Mouse (Mus musculus): ENCODE data around the gene Pxk. TPM values are rescaled to one million over a fixed set of nuclear protein-coding genes. Genes with fewer than 3 reads are reported as not detected.

Pxk gene
- total and polyA plus RNA-seq, 2 experiments from 2014 or later, result 55.5 to 58.3 TPM

GRCm38 (mm10) chr14:8200769-8201168 is 102.8 kb downstream of the Pxk start:
- TF ChIP-seq CTCF (IDR thresholded peaks at IDR 0.05), result no peak

GRCm38 (mm10) chr14:8201715-8202114 is 103.7 kb downstream of the Pxk start:
- ATAC-seq (ENCODE audit: low FRiP score) (no peak), DNase-seq (ENCODE audit: low spot score) (no peak)
- H3K4me1 ChIP-seq (ENCODE audit: insufficient read depth, low read length), result no peaks in the 10 kb centered on the region
- H3K27me3 ChIP-seq (ENCODE audit: insufficient read depth, low read length), result no peaks in the 10 kb centered on the region
- no peak overlapping the region for H3K9ac ChIP-seq (replicated peaks; ENCODE audit: low read length, poor library complexity, severe bottlenecking)
- H3K4me2 ChIP-seq (ENCODE audit: low read depth, low read length, poor library complexity, severe bottlenecking), result no peak overlapping the region
- H3K36me3 ChIP-seq (ENCODE audit: insufficient read depth, low read length), result no peaks in the 10 kb centered on the region
- TF ChIP-seq CTCF (IDR thresholded peaks at IDR 0.05), result no peak
- no peaks in the 10 kb centered on the region for H3K9me3 ChIP-seq (ENCODE audit: low read length)
- WGBS, result 85% methylated on average over 3 of the region's 3 CpGs
- no peak overlapping the region for H3K27ac ChIP-seq (ENCODE audit: low read depth, low read length)
- H3K4me3 ChIP-seq (ENCODE audit: low read depth, low read length), result no peak overlapping the region

More at GRCm38 (mm10) chr14:8200769-8201168, 102.8 kb downstream of the Pxk start:
- Histone ChIP-seq H3K36me3 (ENCODE audit: insufficient read depth, low read length) (no peaks in the 10 kb centered on the region), H3K27ac (ENCODE audit: low read depth, low read length) (no peak overlapping the region), H3K27me3 (ENCODE audit: insufficient read depth, low read length) (no peaks in the 10 kb centered on the region), H3K4me3 (ENCODE audit: low read depth, low read length) (no peak overlapping the region), H3K4me1 (ENCODE audit: insufficient read depth, low read length) (no peaks in the 10 kb centered on the region), H3K4me2 (ENCODE audit: low read depth, low read length, poor library complexity, severe bottlenecking) (no peak overlapping the region), H3K9me3 (ENCODE audit: low read length) (no peaks in the 10 kb centered on the region), H3K9ac (replicated peaks; ENCODE audit: low read length, poor library complexity, severe bottlenecking) (no peak overlapping the region)
- DNase-seq (ENCODE audit: low spot score), result no peak
- no peak for ATAC-seq (ENCODE audit: low FRiP score)
- WGBS, result 71% methylated on average over 5 of the region's 5 CpGs

GRCm38 (mm10) chr14:8206179-8206910 is 108.3 kb downstream of the Pxk start:
- DNase-seq (ENCODE audit: low spot score) (no peak), ATAC-seq (ENCODE audit: low FRiP score) (no peak)
- no peaks in the 10 kb centered on the region for H3K9me3 ChIP-seq (ENCODE audit: low read length)
- no peaks in the 10 kb centered on the region for H3K36me3 ChIP-seq (ENCODE audit: insufficient read depth, low read length)
- no peaks in the 10 kb centered on the region for H3K4me1 ChIP-seq (ENCODE audit: insufficient read depth, low read length)
- no peak overlapping the region for H3K27ac ChIP-seq (ENCODE audit: low read depth, low read length)
- H3K4me3 ChIP-seq (ENCODE audit: low read depth, low read length), result no peak overlapping the region
- TF ChIP-seq CTCF (IDR thresholded peaks at IDR 0.05), result no peak
- H3K9ac ChIP-seq (replicated peaks; ENCODE audit: low read length, poor library complexity, severe bottlenecking), result no peak overlapping the region
- no peak overlapping the region for H3K4me2 ChIP-seq (ENCODE audit: low read depth, low read length, poor library complexity, severe bottlenecking)
- 56% methylated on average over 9 of the region's 9 CpGs for WGBS
- H3K27me3 ChIP-seq (ENCODE audit: insufficient read depth, low read length), result no peaks in the 10 kb centered on the region

GRCm38 (mm10) chr14:8207105-8207504 is 109.1 kb downstream of the Pxk start:
- DNase-seq (ENCODE audit: low spot score) (peak; percentile 53), ATAC-seq (ENCODE audit: low FRiP score) (no peak)
- H3K36me3 ChIP-seq (ENCODE audit: insufficient read depth, low read length), result no peaks in the 10 kb centered on the region

GRCm38 (mm10) chr14:8207543-8207942 is 109.5 kb downstream of the Pxk start:
- no peaks in the 10 kb centered on the region for H3K36me3 ChIP-seq (ENCODE audit: insufficient read depth, low read length)
- TF ChIP-seq CTCF (IDR thresholded peaks at IDR 0.05), result no peak
- no peaks in the 10 kb centered on the region for H3K4me1 ChIP-seq (ENCODE audit: insufficient read depth, low read length)
- H3K27ac ChIP-seq (ENCODE audit: low read depth, low read length), result no peak overlapping the region
- WGBS, result 45% methylated on average over 5 of the region's 5 CpGs
- no peak overlapping the region for H3K4me2 ChIP-seq (ENCODE audit: low read depth, low read length, poor library complexity, severe bottlenecking)
- no peak for DNase-seq (ENCODE audit: low spot score)
- H3K9ac ChIP-seq (replicated peaks; ENCODE audit: low read length, poor library complexity, severe bottlenecking), result no peak overlapping the region
- no peaks in the 10 kb centered on the region for H3K27me3 ChIP-seq (ENCODE audit: insufficient read depth, low read length)
- H3K4me3 ChIP-seq (ENCODE audit: low read depth, low read length), result no peak overlapping the region
- no peaks in the 10 kb centered on the region for H3K9me3 ChIP-seq (ENCODE audit: low read length)
- no peak for ATAC-seq (ENCODE audit: low FRiP score)

More at GRCm38 (mm10) chr14:8207105-8207504, 109.1 kb downstream of the Pxk start:
- 10% methylated on average over 5 of the region's 5 CpGs for WGBS
- H3K4me1 ChIP-seq (ENCODE audit: insufficient read depth, low read length), result no peaks in the 10 kb centered on the region
- H3K4me2 ChIP-seq (ENCODE audit: low read depth, low read length, poor library complexity, severe bottlenecking), result no peak overlapping the region
- no peak overlapping the region for H3K4me3 ChIP-seq (ENCODE audit: low read depth, low read length)
- no peaks in the 10 kb centered on the region for H3K27me3 ChIP-seq (ENCODE audit: insufficient read depth, low read length)
- no peaks in the 10 kb centered on the region for H3K9me3 ChIP-seq (ENCODE audit: low read length)
- no peak overlapping the region for H3K9ac ChIP-seq (replicated peaks; ENCODE audit: low read length, poor library complexity, severe bottlenecking)
- no peak for TF ChIP-seq CTCF (IDR thresholded peaks at IDR 0.05)
- H3K27ac ChIP-seq (ENCODE audit: low read depth, low read length), result no peak overlapping the region

GRCm38 (mm10) chr14:8208876-8209275 is 110.9 kb downstream of the Pxk start:
- ATAC-seq (ENCODE audit: low FRiP score) (no peak; the same call in 1 of the 2 replicates), DNase-seq (ENCODE audit: low spot score) (peak; percentile 70)
- 66% methylated on average over 3 of the region's 3 CpGs for WGBS
- Histone ChIP-seq H3K4me1 (ENCODE audit: insufficient read depth, low read length) (no peaks in the 10 kb centered on the region), H3K4me2 (ENCODE audit: low read depth, low read length, poor library complexity, severe bottlenecking) (no peak overlapping the region), H3K27ac (ENCODE audit: low read depth, low read length) (no peak overlapping the region), H3K36me3 (ENCODE audit: insufficient read depth, low read length) (no peaks in the 10 kb centered on the region), H3K27me3 (ENCODE audit: insufficient read depth, low read length) (no peaks in the 10 kb centered on the region), H3K9ac (replicated peaks; ENCODE audit: low read length, poor library complexity, severe bottlenecking) (no peak overlapping the region), H3K4me3 (ENCODE audit: low read depth, low read length) (no peak overlapping the region), H3K9me3 (ENCODE audit: low read length) (no peaks in the 10 kb centered on the region)
- no peak for TF ChIP-seq CTCF (IDR thresholded peaks at IDR 0.05)

Data from midbrain, postnatal 0 days (tissue).